Mouse (Mus musculus): ENCODE results near the gene Vmn1r64. TPM values are rescaled to one million over a fixed set of nuclear protein-coding genes. Genes with fewer than 3 reads are reported as not detected.

The Vmn1r64 gene
- not detected in 2 replicates for polyA plus RNA-seq (2012)

DNA sequence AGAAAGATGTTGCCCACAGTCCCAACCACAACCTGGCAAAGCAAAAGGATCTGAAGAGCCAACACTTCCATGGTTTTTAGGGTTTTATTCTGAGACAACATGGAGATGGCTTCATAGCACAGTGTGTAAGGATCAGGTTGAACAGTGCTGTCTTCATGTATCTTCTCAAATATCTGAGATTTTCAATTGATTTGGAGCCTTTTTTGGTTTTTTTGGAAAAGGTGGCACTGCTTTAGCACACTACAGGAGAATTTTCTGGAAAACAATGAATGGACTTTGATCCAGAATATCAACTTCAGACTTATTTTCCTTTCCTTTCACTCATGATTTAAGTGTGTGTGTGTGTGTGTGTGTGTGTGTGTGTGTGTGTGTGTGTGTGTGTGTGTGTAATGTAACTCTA, at the start of gene Vmn1r64:
Vmn1r64 (minus strand) TSS at position 101 of the 400 bp plus-strand sequence.

Other genes with a start within 250 kb of the Vmn1r64 start
- gene Vmn1r62, start 210.9 kb downstream of the Vmn1r64 start, polyA plus RNA-seq (2012): not detected in 2 replicates
- gene Vmn1r63, start 79.1 kb downstream of the Vmn1r64 start, polyA plus RNA-seq (2012): not detected in 2 replicates
- gene Vmn1r65, start 126.5 kb upstream of the Vmn1r64 start, polyA plus RNA-seq (2012): not detected in 2 replicates
- not detected in 2 replicates for gene Nlrp4c, start 160.6 kb upstream of the Vmn1r64 start, polyA plus RNA-seq (2012)

Data from megakaryocyte-erythroid progenitor cell, adult 5 weeks (primary cell).